Mouse (Mus musculus) MEL (cell line): ENCODE measurements around the gene Arhgef1. TPM values are rescaled to one million over a fixed set of nuclear protein-coding genes. Genes with fewer than 3 reads are reported as not detected.

Experiments used
- DNase-seq: peaks from one replicate; pipeline ENCODE4 v3.0.0; 2011; ENCODE audit warnings: low read depth, low spot score
- H3K27ac ChIP-seq: 2 replicates; pipeline ENCODE4 v1.5.1; 2012; ENCODE audit warnings: low read depth, mild to moderate bottlenecking, control low read depth, low read length, moderate library complexity; ENCODE audit not compliant: control insufficient read depth
- H3K27me3 ChIP-seq, 2 experiments: fragments of 150-350 bp in 1 of 2; sonication (generic) in 1 of 2; 2 replicates each; pipeline ENCODE4 v1.6.1; 2012; ENCODE audit warnings: low read length in 2 of 2, mild to moderate bottlenecking in 2 of 2, improper control_type of control experiment in 1 of 2, moderate library complexity in 1 of 2; ENCODE audit not compliant: insufficient read depth in 2 of 2, control insufficient read depth in 1 of 2
- H3K36me3 ChIP-seq, 2 experiments: 2 replicates each; pipeline ENCODE4 v1.6.1; 2012 to 2014; ENCODE audit warnings: low read length in 2 of 2, improper control_type of control experiment in 1 of 2, inconsistent platforms in 1 of 2, mild to moderate bottlenecking in 1 of 2; ENCODE audit not compliant: insufficient read depth in 2 of 2, control insufficient read depth in 1 of 2
- H3K4me1 ChIP-seq, 2 experiments: fragments of 150-350 bp in 1 of 2; sonication (generic) in 1 of 2; 2 replicates each; pipeline ENCODE4 v1.6.1; 2012; ENCODE audit warnings: low read length in 2 of 2, improper control_type of control experiment in 1 of 2, mild to moderate bottlenecking in 1 of 2; ENCODE audit not compliant: insufficient read depth in 2 of 2, control insufficient read depth in 1 of 2
- H3K4me3 ChIP-seq, 2 experiments: fragments of 150-350 bp in 1 of 2; sonication (generic) in 1 of 2; 2 replicates each; pipeline ENCODE4 v1.5.1; 2012; ENCODE audit warnings: low read depth in 2 of 2, low read length in 2 of 2, mild to moderate bottlenecking in 2 of 2, moderate library complexity in 2 of 2, control low read depth in 1 of 2, improper control_type of control experiment in 1 of 2; ENCODE audit not compliant: control insufficient read depth in 1 of 2, insufficient read depth in 1 of 2
- H3K79me2 ChIP-seq: 2 replicates; pipeline ENCODE4 v1.6.1; 2012; ENCODE audit warnings: mild to moderate bottlenecking, low read length, moderate library complexity; ENCODE audit not compliant: control insufficient read depth, poor library complexity, insufficient read depth
- H3K9ac ChIP-seq: 2 replicates; pipeline ENCODE4 v1.6.1; 2012; ENCODE audit warnings: low read depth, mild to moderate bottlenecking, control low read depth, low read length, moderate library complexity; ENCODE audit not compliant: control insufficient read depth, poor library complexity, severe bottlenecking
- H3K9me3 ChIP-seq: fragments of 150-350 bp; sonication (generic); replicated peaks from 2 replicates; pipeline ENCODE4 v1.6.1; 2012; ENCODE audit warnings: mild to moderate bottlenecking, low read length, improper control_type of control experiment, moderate library complexity; ENCODE audit not compliant: insufficient read depth
- BHLHE40 ChIP-seq: IDR thresholded peaks from 2 replicates; pipeline ENCODE4 v1.6.1; 2012; ENCODE audit warnings: low read depth, mild to moderate bottlenecking, inconsistent platforms, low read length, improper control_type of control experiment, borderline replicate concordance
- CHD1 ChIP-seq: IDR thresholded peaks from 2 replicates; pipeline ENCODE4 v1.6.1; 2012; ENCODE audit warnings: low read depth, mild to moderate bottlenecking, inconsistent platforms, low read length, improper control_type of control experiment
- E2F4 ChIP-seq: IDR thresholded peaks from 2 replicates; pipeline ENCODE4 v1.6.1; 2011; ENCODE audit warnings: low read depth, low read length, improper control_type of control experiment, borderline replicate concordance
- ELF1 ChIP-seq: IDR thresholded peaks from 2 replicates; pipeline ENCODE4 v1.6.1; 2014; ENCODE audit warnings: low read depth, mild to moderate bottlenecking, inconsistent platforms, low read length, improper control_type of control experiment, moderate library complexity
- EP300 ChIP-seq, 2 experiments: IDR thresholded peaks; 2 replicates each; pipeline ENCODE4 v1.6.1; 2011; ENCODE audit warnings: improper control_type of control experiment in 2 of 2, low read length in 2 of 2, low read depth in 1 of 2, mild to moderate bottlenecking in 1 of 2
- ETS1 ChIP-seq: IDR thresholded peaks from 2 replicates; pipeline ENCODE4 v1.6.1; 2012; ENCODE audit warnings: low read depth, mild to moderate bottlenecking, inconsistent platforms, low read length, improper control_type of control experiment, moderate library complexity
- GABPA ChIP-seq: IDR thresholded peaks from 2 replicates; pipeline ENCODE4 v1.6.1; 2012; ENCODE audit warnings: low read depth, mild to moderate bottlenecking, inconsistent platforms, low read length, improper control_type of control experiment, moderate library complexity
- GATA1 ChIP-seq: IDR thresholded peaks from 2 replicates; pipeline ENCODE4 v1.6.1; 2011; ENCODE audit warnings: low read depth, low read length, improper control_type of control experiment
- HCFC1 ChIP-seq: IDR thresholded peaks from 2 replicates; pipeline ENCODE4 v1.6.1; 2012; ENCODE audit warnings: low read depth, mild to moderate bottlenecking, inconsistent platforms, low read length, improper control_type of control experiment, moderate library complexity
- JUND ChIP-seq: IDR thresholded peaks from 2 replicates; pipeline ENCODE4 v1.6.1; 2011; ENCODE audit warnings: low read depth, mild to moderate bottlenecking, improper control_type of control experiment, low read length
- KAT2A ChIP-seq: conservative IDR thresholded peaks from 2 replicates; pipeline ENCODE4 v1.6.1; 2012; ENCODE audit warnings: low read depth, low read length, improper control_type of control experiment, inconsistent platforms
- MAFK ChIP-seq: IDR thresholded peaks from 2 replicates; pipeline ENCODE4 v1.6.1; 2011; ENCODE audit warnings: low read depth, mild to moderate bottlenecking, low read length, improper control_type of control experiment, borderline replicate concordance
- MAX ChIP-seq: IDR thresholded peaks from 2 replicates; pipeline ENCODE4 v1.6.1; 2011; ENCODE audit warnings: low read length, improper control_type of control experiment
- MAZ ChIP-seq: IDR thresholded peaks from 2 replicates; pipeline ENCODE4 v1.6.1; 2012; ENCODE audit warnings: low read depth, mild to moderate bottlenecking, inconsistent platforms, low read length, improper control_type of control experiment
- MEF2A ChIP-seq: IDR thresholded peaks from 2 replicates; pipeline ENCODE4 v1.6.1; 2014; ENCODE audit warnings: low read depth, mild to moderate bottlenecking, inconsistent platforms, low read length, improper control_type of control experiment; ENCODE audit not compliant: poor library complexity, insufficient replicate concordance, severe bottlenecking; ENCODE audit errors: extremely low read depth
- MYC ChIP-seq: IDR thresholded peaks from 2 replicates; pipeline ENCODE4 v1.6.1; 2011; ENCODE audit warnings: low read depth, mild to moderate bottlenecking, low read length, improper control_type of control experiment, moderate library complexity
- NELFE ChIP-seq: IDR thresholded peaks from 2 replicates; pipeline ENCODE4 v1.6.1; 2011; ENCODE audit warnings: low read depth, low read length, improper control_type of control experiment
- POLR2A ChIP-seq, 2 experiments: IDR thresholded peaks; 2 replicates each; pipeline ENCODE4 v1.6.1; 2011 to 2012; ENCODE audit warnings: low read length in 2 of 2, mild to moderate bottlenecking in 2 of 2, control low read depth in 1 of 2, improper control_type of control experiment in 1 of 2, low read depth in 1 of 2, moderate library complexity in 1 of 2; ENCODE audit not compliant: control insufficient read depth in 1 of 2, insufficient read depth in 1 of 2, poor library complexity in 1 of 2
- POLR2AphosphoS2 ChIP-seq: IDR thresholded peaks from 2 replicates; pipeline ENCODE4 v1.6.1; 2011; ENCODE audit warnings: low read length, improper control_type of control experiment
- POLR2AphosphoS5 ChIP-seq: IDR thresholded peaks from 2 replicates; pipeline ENCODE4 v1.6.1; 2012; ENCODE audit warnings: low read depth, borderline replicate concordance, mild to moderate bottlenecking, inconsistent platforms, low read length, moderate library complexity, mixed read lengths
- RCOR1 ChIP-seq: IDR thresholded peaks from 2 replicates; pipeline ENCODE4 v1.6.1; 2012; ENCODE audit warnings: low read depth, mild to moderate bottlenecking, inconsistent platforms, low read length, improper control_type of control experiment
- SIN3A ChIP-seq: IDR thresholded peaks from 2 replicates; pipeline ENCODE4 v1.6.1; 2012; ENCODE audit warnings: low read length, improper control_type of control experiment, inconsistent platforms
- SMC3 ChIP-seq: IDR thresholded peaks from 2 replicates; pipeline ENCODE4 v1.6.1; 2011; ENCODE audit warnings: low read depth, low read length, improper control_type of control experiment
- TAL1 ChIP-seq: IDR thresholded peaks from 2 replicates; pipeline ENCODE4 v1.6.1; 2012; ENCODE audit warnings: mild to moderate bottlenecking, inconsistent platforms, low read length, moderate library complexity, mixed read lengths
- TBP ChIP-seq: IDR thresholded peaks from 2 replicates; pipeline ENCODE4 v1.8.0; 2011; ENCODE audit warnings: low read depth, low read length, improper control_type of control experiment
- TCF12 ChIP-seq: IDR thresholded peaks from 2 replicates; pipeline ENCODE4 v1.6.1; 2014; ENCODE audit warnings: low read depth, mild to moderate bottlenecking, inconsistent platforms, low read length, improper control_type of control experiment, moderate library complexity
- UBTF ChIP-seq: IDR thresholded peaks from 2 replicates; pipeline ENCODE4 v1.6.1; 2012; ENCODE audit warnings: low read depth, mild to moderate bottlenecking, inconsistent platforms, low read length, improper control_type of control experiment, moderate library complexity, borderline replicate concordance; ENCODE audit not compliant: insufficient read depth
- USF1 ChIP-seq: IDR thresholded peaks from 2 replicates; pipeline ENCODE4 v1.6.1; 2014; ENCODE audit warnings: low read depth, mild to moderate bottlenecking, inconsistent platforms, low read length, improper control_type of control experiment, moderate library complexity
- USF2 ChIP-seq, 2 experiments: IDR thresholded peaks; 2 replicates each; pipeline ENCODE4 v1.6.1; 2011 to 2012; ENCODE audit warnings: improper control_type of control experiment in 2 of 2, low read length in 2 of 2, borderline replicate concordance in 1 of 2, inconsistent platforms in 1 of 2, low read depth in 1 of 2, mild to moderate bottlenecking in 1 of 2; ENCODE audit not compliant: insufficient read depth in 1 of 2
- ZC3H11A ChIP-seq: IDR thresholded peaks from 2 replicates; pipeline ENCODE4 v1.6.1; 2012; ENCODE audit warnings: low read depth, mild to moderate bottlenecking, inconsistent platforms, low read length, improper control_type of control experiment
- ZKSCAN1 ChIP-seq: IDR thresholded peaks from 2 replicates; pipeline ENCODE4 v1.6.1; 2012; ENCODE audit warnings: low read depth, mild to moderate bottlenecking, inconsistent platforms, low read length, improper control_type of control experiment, moderate library complexity
- ZMIZ1 ChIP-seq: IDR thresholded peaks from 2 replicates; pipeline ENCODE4 v1.6.1; 2012; ENCODE audit warnings: low read depth, mild to moderate bottlenecking, inconsistent platforms, low read length, improper control_type of control experiment, moderate library complexity
- ZNF384 ChIP-seq: IDR thresholded peaks from 2 replicates; pipeline ENCODE4 v1.6.1; 2012; ENCODE audit warnings: low read depth, mild to moderate bottlenecking, inconsistent platforms, low read length, improper control_type of control experiment
- polyA plus RNA-seq, 2 experiments: library from polyadenylated mRNA; stranded (reverse) in 1 of 2; unstranded in 1 of 2; fragments of >175 nt in 1 of 2; fragments of >200 nt in 1 of 2; gene quantifications; 2 replicates each; pipeline versions ENCODE4 v1.2.1 to v1.2.4; 2012; ENCODE audit warnings: low replicate concordance in 2 of 2, low read depth in 1 of 2; ENCODE audit not compliant: insufficient read length in 2 of 2, insufficient read depth in 1 of 2, missing spikeins in 1 of 2
- total RNA-seq: library from RNA; depleted of rRNA; stranded (reverse); fragments of 300-350 nt; gene quantifications from 2 replicates; pipeline ENCODE4 v1.2.3, GENCODE M21; 2012

Gene Arhgef1
- total and polyA plus RNA-seq, 3 experiments, result 53.3 to 163 TPM; not detected in 1

DNA sequence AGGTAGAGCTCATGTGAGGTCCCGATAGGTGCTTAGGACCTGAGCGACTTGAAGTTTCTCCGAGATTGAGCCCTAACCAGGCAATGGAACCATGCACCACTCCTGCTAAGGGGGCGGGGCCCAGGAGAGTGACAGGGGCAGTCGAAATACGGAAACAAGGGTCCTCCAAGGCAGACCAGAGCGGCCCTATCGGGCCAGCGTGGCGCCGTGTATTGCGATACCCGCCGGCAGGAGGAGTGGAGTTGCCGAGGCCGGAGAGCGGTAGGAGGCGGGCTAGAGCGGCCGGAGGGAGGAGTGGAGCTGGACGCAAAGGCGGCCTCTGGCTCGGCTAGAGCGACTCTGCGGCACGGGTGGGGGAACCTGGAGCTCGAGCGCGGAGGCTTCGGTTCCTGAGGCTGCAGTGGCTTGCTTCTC, 1.4 kb downstream of the Arhgef1 start (continued):
- TF ChIP-seq USF2 (IDR thresholded peaks at IDR 0.05; ENCODE audit: borderline replicate concordance in 1 of 2, insufficient read depth in 1 of 2, low read depth in 1 of 2, low read length in 2 of 2) (no peak), POLR2AphosphoS5 (no peak), MAX (peak; percentile 90), HCFC1 (peak; percentile 95), TAL1 (no peak), GABPA (peak; percentile 87; the same call in 1 of the 2 replicates), SMC3 (no peak; the same call in 1 of the 2 replicates), RCOR1 (no peak), ETS1 (peak; percentile 62)

DNA sequence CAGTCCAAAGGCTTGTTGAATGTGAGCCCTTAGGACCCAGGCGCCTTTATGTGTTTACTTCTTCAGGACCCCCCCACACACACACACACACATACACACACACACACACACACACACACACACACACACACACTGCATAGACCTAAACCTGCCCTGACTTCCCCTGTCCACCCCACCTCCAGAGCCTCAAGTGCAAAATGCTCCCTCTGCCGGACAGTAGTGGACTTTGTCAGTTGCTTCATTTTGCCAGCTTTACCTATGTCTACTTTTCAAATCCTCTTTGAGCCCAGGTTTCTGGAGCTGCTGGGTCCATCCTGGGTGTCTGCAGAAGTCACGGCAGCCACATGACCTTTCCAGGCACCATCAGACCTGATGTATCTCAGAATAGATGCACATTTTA, 2.2 kb downstream of the Arhgef1 start:
- no peak overlapping the region; the same call in 1 of the 2 replicates for H3K27ac ChIP-seq
- no peaks in the 10 kb centered on the region for H3K9me3 ChIP-seq
- H3K9ac ChIP-seq, result peak overlapping the region; percentile 85
- no peaks in the 10 kb centered on the region for H3K27me3 ChIP-seq
- H3K36me3 ChIP-seq, result peaks cover 0 to 23% of the 10 kb centered on the region in 2 experiments
- peaks cover 0 to 37% of the 10 kb centered on the region in 2 experiments; a peak in 2 of 4 replicates for H3K4me1 ChIP-seq
- DNase-seq, result peak; percentile 83
- H3K4me3 ChIP-seq, result peak overlapping the region; percentile 79 to 92
- H3K79me2 ChIP-seq, result peaks cover 28% of the 10 kb centered on the region
- TF ChIP-seq MAFK, result no peak
- no peak for TF ChIP-seq TCF12
- TF ChIP-seq POLR2AphosphoS2, result no peak
- TF ChIP-seq ZKSCAN1, result no peak
- TF ChIP-seq UBTF, result no peak
- no peak for TF ChIP-seq USF1
- TF ChIP-seq HCFC1, result no peak; the same call in 1 of the 2 replicates
- 0 out of 2 replicates have a peak, but pooled peaks have one; percentile 15 for TF ChIP-seq MYC
- no peak for TF ChIP-seq GABPA
- TF ChIP-seq JUND, result no peak
- no peak for TF ChIP-seq KAT2A
- no peak for TF ChIP-seq USF2 (IDR thresholded peaks at IDR 0.05; ENCODE audit: borderline replicate concordance in 1 of 2, insufficient read depth in 1 of 2, low read depth in 1 of 2, low read length in 2 of 2)
- no peak for TF ChIP-seq GATA1
- TF ChIP-seq EP300 (IDR thresholded peaks at IDR 0.05; ENCODE audit: low read depth in 1 of 2, low read length in 2 of 2), result 0 out of 4 replicates have a peak, but pooled peaks of 1 of the 2 experiments have one; percentile 8
- no peak for TF ChIP-seq NELFE
- no peak for TF ChIP-seq ELF1
- TF ChIP-seq E2F4, result no peak
- no peak for TF ChIP-seq ZMIZ1
- TF ChIP-seq MAZ, result peak; percentile 37; the same call in 1 of the 2 replicates
- no peak for TF ChIP-seq MEF2A
- TF ChIP-seq TBP, result no peak
- TF ChIP-seq SIN3A, result peak; percentile 70; the same call in 1 of the 2 replicates
- TF ChIP-seq RCOR1, result no peak
- TF ChIP-seq ZNF384, result no peak
- no peak for TF ChIP-seq POLR2AphosphoS5
- peak; percentile 26; the same call in 1 of the 2 replicates for TF ChIP-seq ZC3H11A
- TF ChIP-seq POLR2A (IDR thresholded peaks at IDR 0.05; ENCODE audit: control insufficient read depth in 1 of 2, insufficient read depth in 1 of 2, low read depth in 1 of 2, low read length in 2 of 2, poor library complexity in 1 of 2), result no peak
- no peak for TF ChIP-seq CHD1
- TF ChIP-seq MAX, result no peak
- TF ChIP-seq BHLHE40, result no peak
